Mouse (Mus musculus) retina, postnatal 1 day (tissue): Measurements from ENCODE around the gene Plcb4.

ENCODE experiments used
- DNase-seq: peaks from one replicate; pipeline ENCODE4 v3.0.0-alpha.2; 2012

The Plcb4 gene

GRCm38 (mm10) chr2:135811453-135812101 is 152.8 kb downstream of the Plcb4 start:
- no peak for DNase-seq

DNA sequence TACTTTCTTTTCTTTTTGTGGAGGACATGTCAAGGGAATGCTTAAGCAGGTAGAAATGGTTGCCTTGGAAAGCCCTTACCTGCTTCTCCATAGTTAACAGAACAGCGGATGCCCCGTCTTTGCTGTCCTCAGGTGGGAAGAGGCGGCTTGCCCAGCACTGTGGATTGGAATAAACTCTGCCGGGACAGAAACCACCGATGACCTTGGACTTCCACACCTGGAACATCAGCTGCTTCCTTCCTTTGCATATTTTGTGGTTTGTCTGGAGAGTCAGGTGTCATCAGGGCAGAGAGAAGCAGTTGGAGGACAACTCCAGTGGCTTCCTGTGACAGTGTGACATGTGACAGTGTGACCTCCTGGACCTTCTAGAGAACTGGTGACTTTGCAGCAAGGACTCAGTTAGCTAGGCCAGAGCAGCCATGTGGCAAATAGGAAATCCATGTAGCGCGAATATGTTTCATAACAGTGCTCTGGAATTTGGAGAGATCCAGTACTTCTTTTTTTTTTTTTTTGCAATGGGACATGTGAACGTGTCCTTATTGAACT is 154.0 kb downstream of the Plcb4 start:
- no peak for DNase-seq

GRCm38 (mm10) chr2:135820691-135821090 is 161.9 kb downstream of the Plcb4 start:
- no peak for DNase-seq

- DNase-seq, result no peak
Measured at GRCm38 (mm10) chr2:135823690-135824089, 164.9 kb downstream of the Plcb4 start.

- DNase-seq, result no peak
Measured at GRCm38 (mm10) chr2:135824757-135825156, 165.9 kb downstream of the Plcb4 start.

GRCm38 (mm10) chr2:135825645-135826044 is 166.8 kb downstream of the Plcb4 start:
- no peak for DNase-seq

- no peak for DNase-seq
Measured at GRCm38 (mm10) chr2:135826616-135827360, 168.0 kb downstream of the Plcb4 start.

- no peak for DNase-seq
Measured at GRCm38 (mm10) chr2:135828446-135828845, 169.6 kb downstream of the Plcb4 start.

- no peak for DNase-seq
Measured at GRCm38 (mm10) chr2:135833743-135834142, 174.9 kb downstream of the Plcb4 start.

DNA sequence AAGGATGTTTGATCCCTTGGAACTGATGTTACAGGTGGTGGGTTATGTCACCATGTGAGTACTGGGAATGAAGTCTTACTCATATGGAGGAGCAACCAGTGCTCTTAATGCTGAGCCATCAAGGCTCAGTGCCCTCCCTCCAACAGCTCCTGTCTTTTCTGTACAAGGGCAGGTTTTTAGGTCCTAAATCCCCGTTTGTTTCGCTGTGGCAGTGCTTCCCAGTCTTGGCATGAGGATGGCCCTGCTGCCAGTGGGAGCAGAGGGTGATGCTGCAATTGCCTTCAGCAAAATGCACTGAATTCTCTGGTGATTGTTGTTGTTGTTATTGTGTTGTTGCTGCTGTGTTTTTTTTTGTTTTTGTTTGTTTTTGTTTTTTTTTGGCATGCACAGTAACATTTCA is 175.6 kb downstream of the Plcb4 start:
- DNase-seq, result no peak

DNA sequence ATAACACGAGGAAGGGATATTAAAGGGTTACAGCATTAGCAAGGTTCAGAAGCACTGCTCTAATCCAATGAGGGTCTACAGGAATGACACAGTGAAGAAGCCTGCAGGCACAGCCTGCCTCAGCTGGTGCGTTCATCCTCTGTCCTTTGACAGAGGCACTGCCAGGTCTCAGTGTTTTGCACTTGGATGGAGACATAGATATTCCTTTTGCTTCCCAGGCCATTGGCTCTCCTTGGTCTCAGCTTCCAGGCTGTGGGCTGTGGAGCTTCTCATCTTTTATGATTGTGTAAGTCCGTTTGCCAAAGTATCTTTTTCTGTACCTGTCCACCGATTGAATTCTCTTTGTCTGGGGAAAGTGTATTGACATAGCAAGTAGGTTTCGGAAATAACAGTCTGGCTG is 177.1 kb downstream of the Plcb4 start:
- DNase-seq, result peak; percentile 35

DNA sequence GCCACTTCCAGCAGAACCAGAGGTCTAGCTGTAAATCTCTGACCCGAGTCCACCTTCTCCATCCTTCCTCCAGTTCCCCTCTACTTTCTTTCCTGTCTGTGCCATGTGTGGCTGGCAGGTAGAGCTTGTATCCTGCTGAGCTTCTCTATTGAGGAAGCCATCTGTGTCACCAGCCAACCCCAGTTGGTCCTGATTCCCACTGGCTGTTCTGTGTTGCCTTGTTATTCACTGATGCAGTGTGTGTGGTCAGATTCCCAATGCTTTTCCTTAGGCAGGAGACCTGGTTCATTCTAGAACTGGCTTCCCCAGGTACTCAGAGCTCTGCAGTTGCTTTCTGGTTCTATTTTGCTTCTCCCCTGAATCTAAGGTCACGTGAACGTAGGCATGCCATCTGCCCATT is 177.6 kb downstream of the Plcb4 start:
- no peak for DNase-seq

DNA sequence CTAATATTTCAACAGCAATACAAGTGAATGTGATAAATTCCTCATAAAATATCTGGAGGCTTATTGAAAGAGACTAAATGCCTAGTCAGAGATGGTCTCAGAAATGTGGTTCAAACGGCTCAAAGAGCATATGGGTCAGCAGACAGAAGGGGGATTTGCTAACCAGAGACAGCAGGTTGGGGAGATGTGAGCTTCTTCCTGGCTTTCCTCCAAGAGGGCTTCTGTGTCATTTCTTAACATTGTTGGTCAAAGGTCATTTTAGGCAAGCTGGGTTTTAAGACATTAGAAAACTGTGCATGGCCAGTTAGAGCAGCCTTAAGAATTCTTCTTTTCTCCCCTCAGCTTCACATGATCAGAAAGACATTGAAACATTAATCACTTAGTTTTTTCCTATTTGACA is 178.9 kb downstream of the Plcb4 start:
- DNase-seq, result peak; percentile 49

GRCm38 (mm10) chr2:135838135-135838534 is 179.3 kb downstream of the Plcb4 start:
- DNase-seq, result no peak

GRCm38 (mm10) chr2:135838651-135839286 is 180.0 kb downstream of the Plcb4 start:
- DNase-seq, result no peak

GRCm38 (mm10) chr2:135843721-135844120 is 184.9 kb downstream of the Plcb4 start:
- DNase-seq, result no peak

GRCm38 (mm10) chr2:135846903-135847302 is 188.1 kb downstream of the Plcb4 start:
- no peak for DNase-seq

DNA sequence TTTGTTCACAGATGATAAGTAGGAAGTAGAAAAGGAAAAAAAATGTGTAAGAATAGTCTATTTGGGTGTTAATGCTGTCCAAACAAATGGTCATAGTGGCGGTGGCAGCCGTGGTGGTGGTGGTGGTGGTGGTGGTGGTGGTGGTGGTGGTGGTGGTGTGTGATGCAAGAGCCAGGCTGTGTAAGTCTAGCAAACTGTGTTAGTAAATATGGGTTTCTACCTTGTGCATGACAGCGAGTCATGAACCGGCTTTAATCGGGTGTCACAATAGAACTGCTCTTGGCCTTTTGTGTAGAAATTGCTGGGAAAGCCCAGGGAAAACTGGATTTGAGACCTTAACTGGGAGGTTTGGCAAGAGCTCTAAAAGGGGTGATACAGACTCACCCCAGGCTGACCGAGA is 188.9 kb downstream of the Plcb4 start:
- no peak for DNase-seq

GRCm38 (mm10) chr2:135848169-135848568 is 189.4 kb downstream of the Plcb4 start:
- DNase-seq, result no peak

GRCm38 (mm10) chr2:135851964-135852363 is 193.2 kb downstream of the Plcb4 start:
- no peak for DNase-seq

- no peak for DNase-seq
Measured at GRCm38 (mm10) chr2:135853085-135853484, 194.3 kb downstream of the Plcb4 start.

GRCm38 (mm10) chr2:135854059-135854458 is 195.2 kb downstream of the Plcb4 start:
- DNase-seq, result no peak

DNA sequence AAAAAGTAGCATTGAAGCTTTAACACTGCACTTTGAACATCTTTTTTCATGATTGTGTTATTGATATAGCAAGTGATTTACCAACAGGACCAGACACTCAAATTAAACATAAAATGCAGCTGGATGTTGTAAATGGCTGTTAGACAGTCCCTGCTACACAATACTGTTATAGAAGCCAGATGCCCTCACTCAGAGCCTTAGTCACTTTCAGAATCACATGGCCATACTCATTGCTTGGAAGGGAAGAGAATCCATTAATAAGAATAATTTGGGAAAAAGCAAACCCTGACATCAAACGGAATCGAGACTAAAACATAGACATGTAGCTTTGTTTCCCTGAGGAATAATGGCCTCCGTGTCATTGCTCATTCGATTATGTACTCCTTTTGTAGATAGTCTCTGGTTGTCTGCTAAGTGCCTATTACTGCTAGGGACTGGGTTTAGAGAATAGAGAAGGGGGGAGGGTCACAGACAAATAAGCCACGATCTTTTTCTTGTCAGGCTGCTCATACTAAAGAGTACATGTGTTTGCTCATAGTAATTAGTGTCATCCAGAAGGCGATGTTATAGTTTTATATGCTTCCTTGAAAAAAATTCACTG is 197.2 kb downstream of the Plcb4 start:
- peak; percentile 39 for DNase-seq
